Mouse (Mus musculus) induced T-regulatory cell, adult 2 months (primary cell): ENCODE results near the gene Dync1i1.

Source experiments
- DNase-seq: peaks from one replicate; pipeline ENCODE4 v3.0.0-alpha.2; 2012; ENCODE audit warnings: low read depth

Dync1i1 gene

DNA sequence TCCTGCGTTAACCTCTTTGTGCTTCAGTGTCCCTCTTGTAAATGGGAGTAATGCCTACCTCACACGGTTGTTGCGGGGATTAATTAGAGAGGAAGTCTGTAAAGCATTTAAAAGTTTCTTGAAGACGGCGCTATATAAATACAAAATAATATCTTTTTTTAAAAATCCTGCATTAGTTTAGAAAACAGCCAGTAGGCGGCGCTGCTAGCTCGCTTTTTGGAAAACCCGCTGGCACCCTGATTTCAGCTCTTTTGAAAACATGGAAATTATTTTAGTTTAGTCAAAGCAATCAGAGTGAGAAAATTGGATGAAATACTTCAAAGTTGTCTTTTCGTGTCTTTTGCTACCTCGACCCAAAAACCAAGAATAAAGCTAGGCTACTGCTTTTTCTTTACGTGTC lies 132.9 kb downstream of the Dync1i1 start:
- peak; percentile 32 for DNase-seq

DNA sequence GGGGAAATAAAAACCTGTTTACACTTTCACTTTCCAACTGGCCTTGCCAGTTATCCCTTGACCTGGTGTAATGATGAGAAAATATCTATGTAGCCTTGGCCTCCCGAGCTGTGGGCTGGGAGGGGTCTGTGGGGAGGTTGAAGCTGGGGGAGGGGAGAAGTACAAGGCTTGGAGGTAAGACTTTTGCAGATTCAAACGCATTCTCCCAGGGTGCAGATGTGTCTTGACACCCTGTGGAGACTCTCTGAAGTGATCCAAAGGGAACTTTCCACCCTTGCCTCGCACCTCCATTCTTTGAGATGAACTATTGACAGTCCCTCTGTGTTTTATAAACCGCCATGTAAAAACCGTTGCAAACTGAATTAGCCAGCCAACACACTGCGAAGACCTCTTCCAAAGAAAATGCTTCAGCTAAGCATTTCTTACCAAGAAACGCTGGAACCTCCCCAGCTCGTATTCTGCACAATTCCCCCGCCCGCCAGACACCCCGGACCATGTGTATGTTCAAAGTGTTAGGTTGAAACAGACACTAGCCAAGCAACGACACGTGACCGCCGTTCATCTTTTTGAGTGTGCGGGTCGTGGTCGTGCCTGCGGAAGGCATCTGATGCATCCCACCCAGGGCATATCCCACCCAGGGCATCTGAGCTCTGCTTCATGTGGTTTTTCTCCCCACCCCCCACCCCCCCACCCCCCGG lies 133.6 kb downstream of the Dync1i1 start:
- no peak for DNase-seq

DNA sequence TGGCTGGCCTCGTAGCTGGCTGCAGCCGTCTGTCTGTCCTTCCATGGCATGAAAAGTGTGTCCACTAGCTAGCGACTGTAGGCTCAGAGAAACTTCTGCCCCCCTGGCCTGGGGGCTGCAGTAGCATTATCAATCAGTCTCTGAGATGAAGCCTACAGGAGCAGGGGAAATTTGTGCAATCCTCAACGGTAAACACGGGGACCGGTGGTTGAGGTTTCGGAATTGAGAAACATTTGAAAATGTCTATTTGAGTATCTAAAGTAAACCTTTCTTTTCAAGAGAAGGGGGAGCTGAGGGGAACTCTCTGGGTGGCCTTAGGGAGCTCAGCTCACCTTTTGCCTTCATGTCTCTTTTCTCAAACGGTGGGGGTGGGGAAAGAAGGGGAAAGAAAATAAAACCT lies 134.2 kb downstream of the Dync1i1 start:
- no peak for DNase-seq

DNA sequence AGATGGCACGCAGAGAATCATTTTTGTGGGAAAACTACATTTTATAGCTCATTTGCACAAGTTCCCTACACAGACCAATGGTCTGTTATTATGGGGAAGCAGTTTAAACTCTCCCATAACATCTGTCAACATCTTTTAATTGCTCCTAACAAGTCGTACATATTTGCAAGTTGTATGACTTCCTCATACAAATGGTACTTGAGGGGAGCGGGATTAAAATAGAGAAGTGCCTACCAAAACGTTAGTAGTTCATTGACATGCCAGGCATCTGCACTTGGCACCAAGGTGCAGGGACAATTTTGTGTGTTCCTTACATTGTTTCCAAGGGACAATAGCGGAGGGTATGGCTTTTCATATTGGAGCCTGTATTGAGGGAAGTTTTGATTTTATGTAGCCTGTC lies 140.7 kb downstream of the Dync1i1 start:
- no peak for DNase-seq

DNA sequence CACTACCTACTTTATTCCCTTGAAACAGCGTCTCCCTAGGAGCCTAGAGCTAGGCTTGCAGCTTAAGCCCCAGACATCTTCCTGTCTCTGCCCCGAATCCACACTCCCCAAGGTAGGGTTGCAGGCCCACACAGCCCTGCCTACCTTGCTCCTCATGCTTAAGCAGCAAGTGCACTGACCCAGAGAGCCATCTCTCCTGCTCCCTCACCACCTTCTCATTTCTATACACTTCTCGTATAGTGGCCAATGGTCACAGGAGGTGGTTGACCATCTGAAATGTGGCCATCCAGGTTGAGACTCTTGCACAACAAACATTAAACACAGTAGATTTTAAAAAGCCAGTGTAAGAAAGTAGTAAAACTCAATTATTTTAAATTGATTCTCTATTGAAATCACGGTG lies 141.8 kb downstream of the Dync1i1 start:
- DNase-seq, result no peak

DNA sequence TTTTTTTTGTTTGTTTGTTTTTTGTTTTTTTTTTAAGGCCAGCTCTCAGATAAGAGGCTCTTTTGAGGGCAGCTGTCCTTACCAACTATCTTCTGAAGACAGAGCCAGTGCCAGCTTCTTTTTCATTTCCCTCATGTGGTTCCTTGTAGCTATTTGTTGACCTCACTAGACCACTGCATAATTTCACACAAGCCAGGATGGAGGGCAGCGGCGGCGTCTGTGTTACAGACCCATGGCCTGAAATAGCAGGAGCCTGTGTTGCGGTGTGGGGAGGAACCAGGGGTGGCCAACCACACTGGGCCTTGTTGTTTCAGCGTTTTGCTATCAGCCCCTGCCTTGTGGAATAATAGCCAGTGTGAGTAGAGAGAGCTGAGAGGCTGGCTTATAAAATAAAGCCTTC lies 145.6 kb downstream of the Dync1i1 start:
- DNase-seq, result no peak

- DNase-seq, result no peak
These were observed 146.3 kb downstream of the Dync1i1 start for GRCm38 (mm10) chr6:5871581-5872298.

- no peak for DNase-seq
These were observed 163.9 kb downstream of the Dync1i1 start for GRCm38 (mm10) chr6:5889341-5889740.

DNA sequence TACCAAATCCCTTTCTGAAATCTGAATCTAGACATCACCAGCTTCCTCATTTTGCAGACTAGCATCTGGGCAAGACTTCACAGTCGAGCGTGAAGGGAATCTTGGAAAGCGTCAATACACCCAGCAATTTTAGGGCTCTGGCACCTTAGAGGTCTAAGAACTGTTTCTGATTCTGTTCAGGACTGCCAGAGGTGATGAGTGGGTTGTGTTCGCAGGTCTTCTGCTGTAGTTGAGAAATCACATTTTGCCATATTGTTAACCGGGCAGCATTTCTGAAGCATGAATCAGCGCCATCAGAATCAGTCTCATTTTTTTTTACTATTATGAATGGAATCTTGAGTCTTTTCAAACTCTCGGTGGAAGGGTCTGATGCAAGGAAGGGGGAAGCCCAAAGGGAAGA lies 185.9 kb downstream of the Dync1i1 start:
- DNase-seq, result no peak

DNA sequence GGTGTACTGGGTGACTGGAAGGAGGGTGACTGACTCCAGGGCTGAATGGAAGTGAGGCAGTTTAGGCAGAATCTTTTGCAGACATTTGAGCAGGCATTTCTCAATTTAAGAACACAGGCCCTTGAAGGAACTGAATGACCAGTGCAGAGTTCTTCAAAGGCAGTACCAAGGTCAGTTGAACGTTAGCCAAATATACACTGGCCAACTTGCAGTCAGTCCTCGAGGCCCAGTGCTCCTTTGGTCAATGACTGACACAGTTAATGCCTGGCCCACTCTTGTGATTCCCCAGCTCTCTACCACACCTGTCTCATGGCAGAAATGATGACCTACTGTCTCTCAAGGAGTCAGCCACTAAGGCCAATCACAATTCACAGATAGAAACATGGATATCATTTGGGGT lies 189.6 kb downstream of the Dync1i1 start:
- DNase-seq, result no peak

- no peak for DNase-seq
These were observed 195.2 kb downstream of the Dync1i1 start for GRCm38 (mm10) chr6:5920670-5921069.

DNA sequence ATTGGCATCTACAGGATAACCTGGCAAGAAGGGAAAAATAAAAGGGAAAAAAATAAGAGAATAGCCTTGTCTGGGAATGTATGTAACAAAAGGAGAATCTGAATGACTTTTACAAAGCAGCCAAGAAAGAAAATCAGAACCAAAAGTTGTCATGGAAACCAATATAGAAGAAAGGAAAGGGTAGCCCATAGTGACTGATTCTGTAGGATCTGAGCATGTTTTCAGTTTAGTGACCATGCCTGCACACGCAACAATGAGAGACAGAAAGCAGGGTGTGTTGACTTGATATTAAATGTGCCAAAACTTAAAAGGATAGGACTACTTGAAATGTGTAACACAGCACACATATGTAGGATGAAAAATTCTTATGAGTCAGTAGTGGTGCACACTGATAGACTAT lies 197.2 kb downstream of the Dync1i1 start:
- DNase-seq, result no peak

DNA sequence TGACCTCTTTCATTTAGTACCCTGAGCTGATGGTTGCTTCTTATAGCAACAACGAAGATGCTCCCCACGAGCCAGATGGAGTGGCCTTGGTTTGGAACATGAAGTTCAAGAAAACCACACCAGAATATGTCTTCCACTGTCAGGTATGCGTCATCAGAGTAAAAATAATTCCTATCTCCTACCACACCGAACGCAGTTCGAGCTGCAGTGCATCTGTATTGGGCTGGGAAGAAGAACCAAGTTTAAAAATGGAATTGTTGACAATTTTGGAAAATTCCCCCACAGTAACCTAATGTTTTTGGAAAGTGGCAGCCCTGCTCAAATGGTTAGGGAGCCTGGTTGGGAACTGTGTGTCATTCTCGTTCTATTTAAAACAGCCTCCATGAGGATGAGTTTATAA lies 197.7 kb downstream of the Dync1i1 start:
- DNase-seq, result no peak

- no peak for DNase-seq
These were observed 204.7 kb downstream of the Dync1i1 start for GRCm38 (mm10) chr6:5930140-5930539.

GRCm38 (mm10) chr6:5935587-5936353 lies 210.3 kb downstream of the Dync1i1 start:
- no peak for DNase-seq

GRCm38 (mm10) chr6:5949812-5950392 lies 224.5 kb downstream of the Dync1i1 start:
- DNase-seq, result no peak

GRCm38 (mm10) chr6:5956316-5956913 lies 231.0 kb downstream of the Dync1i1 start:
- no peak for DNase-seq

DNA sequence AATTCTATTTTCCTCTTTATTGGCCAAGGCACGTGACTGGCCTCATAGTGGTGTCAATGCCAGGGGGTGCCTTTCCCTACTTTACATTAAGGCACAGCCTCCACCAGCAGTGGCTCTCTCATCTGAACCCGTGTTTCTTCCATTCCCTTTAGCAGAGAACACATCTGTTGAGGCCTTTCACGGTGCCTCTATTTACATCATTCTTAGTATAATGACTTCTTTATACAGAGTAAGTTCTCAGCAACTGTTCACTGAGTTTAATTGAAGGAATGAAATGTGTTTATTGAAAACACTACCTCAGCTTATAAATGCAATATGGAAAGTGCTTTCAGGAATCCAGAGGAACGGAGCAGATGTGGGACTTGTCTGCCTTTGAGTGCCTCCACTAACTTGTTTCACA lies 235.3 kb downstream of the Dync1i1 start:
- DNase-seq, result no peak

GRCm38 (mm10) chr6:5961960-5962359 lies 236.5 kb downstream of the Dync1i1 start:
- no peak for DNase-seq

GRCm38 (mm10) chr6:5966376-5966775 lies 240.9 kb downstream of the Dync1i1 start:
- DNase-seq, result no peak

DNA sequence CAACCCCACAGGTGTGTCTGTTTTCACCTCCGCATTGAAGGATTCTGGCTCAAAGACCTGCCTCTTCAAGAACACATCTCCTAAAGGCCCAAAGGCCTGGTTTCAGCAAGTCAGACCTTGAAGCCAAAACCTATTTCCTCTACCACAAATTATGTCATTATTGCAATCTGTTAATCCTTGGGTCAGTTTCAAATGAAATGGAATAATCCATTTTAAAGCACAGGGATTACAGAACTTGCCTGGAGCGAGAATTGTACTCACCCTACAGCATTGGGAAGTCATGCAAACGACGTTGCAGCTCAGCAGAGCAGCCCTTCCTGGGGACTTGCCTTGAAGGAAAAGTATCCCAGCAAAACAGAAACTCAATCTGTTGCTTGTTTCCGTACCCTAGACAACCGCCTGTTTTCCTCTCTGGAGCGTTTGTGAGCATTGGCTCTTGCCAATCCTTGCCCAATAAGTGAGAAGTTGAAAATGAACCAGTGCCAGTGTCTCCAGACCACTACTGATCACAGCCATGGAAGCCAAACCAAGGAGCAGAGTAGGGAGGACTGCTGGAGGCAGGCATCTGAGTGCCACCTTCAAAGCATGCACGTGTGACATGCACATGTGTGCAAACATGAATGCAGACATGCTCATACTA lies 241.5 kb downstream of the Dync1i1 start:
- no peak for DNase-seq

DNA sequence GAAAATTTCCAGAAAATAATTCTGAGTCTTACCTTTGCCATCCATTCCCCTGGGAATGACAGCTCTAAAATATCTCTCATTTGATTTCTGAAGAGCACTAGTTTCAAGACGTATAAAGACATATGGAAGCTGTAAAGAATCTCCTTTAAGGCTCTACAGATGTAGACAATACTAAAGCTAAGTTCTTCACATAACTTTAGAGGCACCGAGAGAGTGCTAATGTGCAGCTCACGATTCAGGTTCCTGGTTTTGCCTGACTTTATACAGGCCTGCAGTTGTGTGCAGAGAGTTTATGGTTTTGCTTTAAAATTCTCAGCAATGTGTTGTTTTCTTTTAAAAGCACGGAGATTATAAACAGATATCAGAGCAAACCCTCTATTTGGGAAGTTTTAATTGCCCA lies 242.1 kb downstream of the Dync1i1 start:
- no peak for DNase-seq
